Mouse (Mus musculus) natural killer cell, adult 2 months (primary cell): ENCODE measurements around the gene Srsf5.
"Not testable (repeated sequence)": the region's sequence is repeated elsewhere in the genome, so short reads cannot be mapped to it uniquely, and the experiment has no call there.

Source experiments
- DNase-seq, 2 experiments: peaks; one replicate each; pipeline ENCODE4 v3.0.0; 2022; ENCODE audit warnings: low spot score in 2 of 2

Srsf5 gene

DNA sequence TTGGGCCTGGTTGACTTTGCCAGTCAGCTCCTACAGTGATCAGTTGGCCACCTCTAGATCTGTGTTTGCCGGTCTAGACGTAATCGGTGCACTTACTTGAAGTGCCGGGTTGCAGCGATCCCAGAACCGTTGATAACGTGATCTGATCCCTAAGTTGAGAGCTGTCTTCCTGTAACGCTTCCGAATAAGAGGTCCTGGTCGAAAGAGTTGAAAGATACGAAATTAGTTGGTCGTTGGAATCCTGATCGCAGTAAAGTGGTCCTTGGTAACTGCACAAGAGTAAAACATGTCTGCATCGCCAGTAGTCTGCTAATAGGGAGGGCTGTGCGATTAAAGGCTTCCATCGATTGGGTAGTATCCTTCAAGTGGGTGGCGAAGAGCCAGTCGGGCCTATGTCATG lies 2.9 kb downstream of the Srsf5 start:
- no peak for DNase-seq

DNA sequence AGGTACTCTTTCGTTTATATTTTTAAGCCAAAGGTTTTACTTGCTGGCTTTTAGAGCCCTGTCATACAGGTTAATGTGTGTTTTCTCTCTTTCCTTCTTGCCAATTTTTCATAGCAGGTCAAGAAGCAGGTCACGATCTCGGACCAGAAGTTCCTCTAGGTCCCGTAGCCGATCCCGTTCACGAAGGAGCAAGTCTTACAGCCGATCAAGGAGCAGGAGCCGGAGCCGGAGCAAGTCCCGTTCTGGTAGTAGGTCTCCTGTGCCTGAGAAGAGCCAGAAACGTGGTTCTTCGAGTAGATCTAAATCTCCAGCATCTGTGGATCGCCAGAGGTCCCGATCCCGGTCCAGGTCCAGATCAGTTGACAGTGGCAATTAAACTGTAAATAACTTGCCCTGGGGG lies 4.3 kb downstream of the Srsf5 start:
- not testable (repeated sequence) for DNase-seq

DNA sequence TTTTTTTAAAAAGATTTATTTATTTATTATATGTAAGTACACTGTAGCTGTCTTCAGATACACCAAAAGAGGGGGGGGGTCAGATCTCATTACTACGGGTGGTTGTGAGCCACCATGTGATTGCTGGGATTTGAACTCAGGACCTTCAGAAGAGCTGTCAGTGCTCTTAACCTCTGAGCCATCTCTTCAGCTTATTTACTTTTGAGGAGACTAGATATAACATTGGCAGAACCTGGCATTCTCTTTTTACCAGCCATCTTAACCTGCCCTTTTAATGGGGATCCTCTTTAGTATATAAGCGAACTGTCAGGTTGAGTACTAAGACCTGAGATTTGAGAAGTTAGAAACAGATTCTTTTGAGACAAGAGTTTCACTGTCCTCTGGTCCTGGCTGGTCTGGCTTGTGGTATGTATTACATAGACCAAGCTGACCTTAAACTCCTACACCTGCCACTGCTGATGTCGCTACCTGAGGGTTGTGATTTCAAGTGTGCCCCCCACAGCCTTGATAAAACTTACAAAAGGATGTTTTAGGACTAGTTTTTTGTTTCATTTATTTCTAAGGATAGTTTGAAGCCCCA lies 6.4 kb downstream of the Srsf5 start:
- DNase-seq: no peak

DNA sequence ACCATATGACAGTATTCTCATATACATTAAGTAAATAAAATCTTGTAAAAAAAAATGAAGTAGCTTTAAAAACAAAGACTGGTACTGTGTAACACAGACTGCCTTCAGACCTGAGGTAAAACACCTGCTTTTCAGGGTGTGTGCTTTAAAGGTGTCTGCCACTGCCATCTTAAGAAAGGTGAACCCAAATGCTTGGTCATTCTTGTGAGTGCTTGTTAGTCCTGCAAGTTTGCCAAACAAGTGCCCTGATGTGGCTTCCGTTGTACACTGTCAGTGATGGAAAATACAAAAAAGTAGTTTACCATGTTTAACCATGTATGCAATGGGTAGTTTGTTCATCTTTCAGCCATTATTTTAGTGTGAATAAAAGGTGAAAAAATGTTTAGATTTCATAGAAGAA lies 7.2 kb downstream of the Srsf5 start:
- DNase-seq: no peak

DNA sequence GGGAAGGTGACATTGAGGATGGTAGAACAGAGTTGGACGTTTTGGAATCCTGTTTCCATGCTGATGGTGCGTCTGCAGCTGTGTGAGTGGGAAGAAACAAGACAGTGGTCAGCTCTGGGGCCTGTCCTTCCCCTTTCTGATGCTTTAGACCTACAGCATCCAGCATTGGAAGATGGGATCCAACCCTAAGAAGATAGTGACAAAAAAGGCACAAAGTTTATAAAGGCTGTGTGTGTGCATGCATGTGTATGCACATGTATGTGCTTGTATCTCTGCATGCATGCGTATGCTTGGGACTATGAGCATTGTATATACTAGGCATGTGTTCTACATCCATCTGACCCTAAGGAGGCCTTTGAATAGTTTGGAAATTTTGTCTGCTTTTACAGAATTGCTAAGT lies 10.7 kb downstream of the Srsf5 start:
- DNase-seq: no peak

DNA sequence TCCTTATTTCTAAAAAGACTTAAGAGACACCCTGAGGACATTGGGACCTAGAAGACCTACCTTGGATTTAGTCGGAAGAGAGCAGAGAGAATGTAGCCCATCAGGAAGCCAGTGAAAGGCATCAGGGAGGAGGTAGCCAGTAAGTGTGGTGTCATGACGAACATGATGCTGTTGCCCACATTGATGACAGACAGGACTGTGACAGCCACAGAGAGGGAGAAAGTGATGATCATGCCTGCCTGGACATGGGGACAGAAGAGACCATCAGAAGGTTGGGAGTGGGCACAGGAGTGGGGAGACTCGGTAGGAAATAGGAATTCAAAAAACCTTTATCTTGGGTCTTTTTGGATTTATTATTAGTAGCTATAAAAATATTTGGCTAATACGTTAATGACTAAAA lies 12.7 kb downstream of the Srsf5 start:
- no peak for DNase-seq

DNA sequence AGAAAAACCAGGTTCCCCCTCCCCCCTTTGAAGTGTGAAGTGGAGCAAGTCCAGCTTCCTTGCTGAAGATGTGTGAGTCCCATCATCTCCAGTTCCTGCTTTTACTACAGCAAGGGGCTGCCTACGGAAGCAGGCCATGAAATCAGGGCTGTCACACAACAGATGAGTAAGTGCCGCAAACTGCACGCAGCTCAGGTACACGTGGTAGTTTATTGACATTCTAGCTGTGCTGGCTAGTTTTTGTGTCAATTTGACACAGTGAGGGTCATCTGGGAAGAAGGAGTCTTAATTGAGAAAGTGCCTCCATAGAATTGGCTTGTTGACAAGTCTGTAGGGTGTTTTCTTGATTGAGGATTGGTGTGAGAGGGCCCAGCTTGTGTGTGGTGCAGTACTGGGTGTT lies 17.3 kb downstream of the Srsf5 start:
- no peak for DNase-seq

DNA sequence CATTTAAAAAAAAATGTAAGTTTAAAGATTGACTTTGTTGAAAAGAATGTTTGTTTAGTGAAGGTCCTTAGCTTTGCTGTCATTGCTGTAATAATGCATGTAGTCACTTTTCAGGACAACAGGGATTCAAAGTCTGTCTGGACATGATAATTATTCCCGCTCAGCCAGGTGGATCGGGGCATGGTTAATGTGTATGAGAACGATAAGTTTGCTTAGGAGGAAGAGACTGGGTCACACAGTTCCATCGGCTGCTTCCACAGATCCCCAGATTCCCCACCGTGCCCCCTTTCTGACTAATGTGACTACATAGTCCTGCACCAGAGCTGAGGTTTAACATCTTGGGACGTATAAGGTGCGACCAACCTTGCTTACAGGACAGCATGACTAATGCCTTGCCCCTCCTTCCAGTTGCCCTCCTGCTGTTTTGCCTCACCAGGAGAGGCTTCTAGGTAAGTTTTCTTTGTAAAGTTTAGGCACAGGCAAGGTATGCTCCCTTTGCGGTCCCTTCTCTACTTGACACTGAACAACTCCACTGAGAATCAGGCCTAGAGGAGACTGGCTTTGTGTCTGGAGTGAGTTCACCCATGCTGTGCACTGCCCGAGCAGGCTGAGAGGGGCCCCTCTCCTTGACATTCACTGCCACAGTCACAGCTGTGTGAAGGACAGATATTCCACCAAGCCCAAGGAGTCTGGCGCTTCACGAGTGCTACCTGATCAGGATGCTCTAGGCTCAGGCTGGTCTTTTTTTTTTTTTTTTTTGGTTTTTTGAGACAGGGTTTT lies 20.9 kb downstream of the Srsf5 start:
- no peak for DNase-seq

DNA sequence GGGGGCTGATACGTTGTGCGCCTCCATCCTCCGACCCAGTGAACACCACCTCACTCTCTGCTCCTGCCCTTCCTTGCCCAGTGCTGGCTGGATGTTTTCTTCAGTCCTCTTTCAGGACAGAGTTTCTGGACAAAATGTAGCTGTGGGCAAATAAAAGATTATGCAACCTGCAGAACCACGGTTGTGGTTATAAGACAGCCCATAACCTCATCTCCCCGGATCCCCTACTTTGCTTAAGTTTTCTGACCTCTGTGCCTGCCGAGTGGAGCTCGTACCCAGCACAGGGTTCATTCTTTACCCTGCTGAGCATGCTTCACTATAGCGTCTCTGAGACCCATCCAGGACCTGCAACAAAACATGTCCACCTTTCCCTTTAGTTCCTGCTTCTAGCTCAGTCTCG lies 22.6 kb downstream of the Srsf5 start:
- DNase-seq: no peak

DNA sequence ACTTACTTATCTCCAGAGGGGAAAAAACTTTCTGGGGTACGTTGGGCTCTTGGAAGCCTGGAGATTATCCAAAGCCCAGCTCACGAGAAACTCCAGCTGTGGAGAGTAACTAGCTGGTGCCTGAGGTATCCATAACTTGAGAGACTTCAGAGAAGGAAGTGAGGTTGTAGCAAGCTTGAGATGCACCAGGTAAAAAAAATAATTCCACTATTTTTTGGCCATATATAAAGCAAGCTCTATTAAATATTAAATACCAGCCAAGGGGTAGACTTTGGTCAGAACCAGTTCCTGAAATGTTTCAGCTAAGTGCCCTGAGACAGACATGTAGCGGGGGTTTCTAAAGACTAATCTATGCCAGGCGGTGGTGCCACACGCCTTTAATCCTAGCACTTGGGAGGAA lies 23.3 kb downstream of the Srsf5 start, which contains the start of gene Slc10a1:
Gene Slc10a1 (minus strand): TSS at position 101 of the 400 bp plus-strand sequence.
- no peak for DNase-seq

DNA sequence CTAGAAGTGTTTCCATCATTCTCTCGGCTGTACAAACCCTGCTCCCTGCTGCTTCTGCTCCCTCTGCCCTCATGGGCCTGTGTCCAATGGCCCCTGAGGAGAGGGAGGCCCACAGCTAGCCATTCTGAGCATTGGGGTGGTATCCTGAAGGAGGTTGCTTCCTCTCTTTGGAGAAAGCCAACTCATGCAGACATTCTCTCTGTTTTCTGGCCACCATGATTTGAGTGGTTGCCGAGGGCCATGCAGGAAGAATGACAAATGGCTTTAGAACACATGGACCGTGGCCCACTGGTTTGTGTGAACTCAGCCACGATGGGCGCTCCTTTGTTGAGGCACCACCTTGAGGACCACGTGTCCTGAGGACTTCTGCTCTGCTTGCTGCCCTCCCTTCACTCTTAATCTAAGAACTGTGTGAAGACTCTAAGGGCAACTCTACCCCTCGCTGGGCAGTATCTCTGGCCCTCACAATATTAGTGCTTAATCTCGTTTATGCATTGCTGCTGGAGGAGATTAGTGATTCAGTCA lies 24.9 kb downstream of the Srsf5 start:
- no peak for DNase-seq

DNA sequence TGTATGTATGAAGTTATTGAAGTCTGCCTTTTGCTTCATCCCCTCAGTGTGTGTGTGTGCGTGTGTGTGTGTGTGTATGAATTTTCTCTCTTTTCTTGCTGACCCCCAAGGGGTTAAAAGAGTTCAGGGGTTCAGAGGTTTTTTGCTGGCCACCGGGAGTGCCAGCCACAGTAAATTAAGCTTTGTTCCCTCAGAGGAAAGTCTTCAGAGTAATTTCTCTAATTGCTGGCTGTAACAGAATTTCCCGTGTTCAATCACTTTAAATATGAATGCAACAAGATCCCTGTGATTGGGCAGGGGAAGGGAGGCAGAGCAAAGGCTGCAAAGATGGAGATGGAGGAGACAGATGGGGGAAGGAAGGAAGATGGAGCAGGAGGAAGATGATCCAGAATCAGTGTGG lies 26.5 kb downstream of the Srsf5 start:
- no peak for DNase-seq

DNA sequence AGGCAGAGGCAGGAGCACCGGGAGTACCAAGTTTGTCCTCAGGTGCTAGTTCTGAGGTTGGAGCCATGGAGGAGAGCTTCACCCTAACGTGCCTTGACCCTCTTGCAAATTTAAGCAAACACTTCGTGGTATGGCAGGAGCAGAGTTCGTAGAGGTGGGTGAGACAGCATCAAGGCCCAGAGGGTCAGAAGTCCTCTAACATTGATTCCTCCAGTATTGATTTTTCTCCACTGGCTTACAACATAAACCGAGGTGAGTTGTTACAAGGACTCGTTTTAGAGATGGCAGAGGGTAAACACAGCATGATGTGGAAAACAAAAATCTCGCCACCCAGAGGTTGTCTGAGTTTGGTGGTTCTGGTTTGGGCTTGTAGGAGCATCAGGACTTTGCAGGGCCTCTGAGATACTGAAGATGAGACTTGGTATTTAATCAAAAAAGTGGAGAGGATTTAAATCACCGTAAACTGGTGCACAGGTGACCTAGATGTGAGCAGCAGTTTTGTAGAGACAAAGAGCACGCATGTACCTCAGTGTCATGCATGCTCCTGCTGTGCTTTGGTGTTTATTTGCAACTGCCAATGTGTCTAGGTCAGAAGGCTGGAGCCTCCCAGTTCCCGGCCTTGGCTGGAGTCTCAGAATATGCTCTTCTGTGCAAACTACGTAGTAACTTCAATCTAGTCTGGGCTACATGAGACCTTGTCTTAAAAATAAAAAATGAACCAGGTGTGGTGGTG lies 30.8 kb downstream of the Srsf5 start:
- DNase-seq: no peak

DNA sequence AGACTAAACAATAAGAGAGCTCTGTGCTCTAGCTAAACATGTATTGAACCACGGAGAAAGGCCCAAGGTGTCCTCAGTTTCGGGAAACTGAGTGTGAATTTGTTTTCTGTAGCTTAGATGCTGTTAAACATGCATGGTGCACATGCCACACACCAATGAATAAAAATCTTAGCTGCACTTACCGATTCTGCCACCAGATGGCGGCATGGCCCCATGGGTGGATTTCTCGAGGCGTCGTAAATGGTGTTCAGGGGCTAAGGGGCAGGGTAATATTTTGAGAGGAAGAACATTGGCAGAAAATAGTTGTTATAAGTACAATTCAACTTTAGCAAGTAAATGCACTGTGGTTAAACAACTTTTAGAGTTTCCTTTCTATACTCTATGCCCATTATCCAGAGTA lies 37.0 kb downstream of the Srsf5 start:
- DNase-seq: peak; percentile 23 to 64

DNA sequence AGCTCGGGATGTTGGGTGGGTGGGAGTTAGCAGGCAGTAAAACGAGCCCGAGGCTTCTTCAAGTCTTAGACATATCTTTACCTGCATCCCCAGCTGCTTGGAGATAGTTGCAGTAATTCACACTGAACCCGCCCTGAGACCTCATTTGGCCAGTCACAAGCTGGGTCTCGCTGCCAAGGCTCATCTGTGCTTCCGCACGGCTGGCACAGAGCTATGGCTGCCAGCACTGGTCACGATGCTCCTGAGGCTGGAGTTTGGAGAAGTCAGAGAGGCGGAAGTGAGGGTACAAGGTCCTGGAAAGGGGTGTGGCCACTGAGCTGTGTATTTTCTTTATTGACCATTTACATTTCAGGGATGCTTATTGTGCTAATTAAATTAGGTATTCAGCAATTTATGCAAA lies 38.4 kb downstream of the Srsf5 start:
- DNase-seq: no peak

DNA sequence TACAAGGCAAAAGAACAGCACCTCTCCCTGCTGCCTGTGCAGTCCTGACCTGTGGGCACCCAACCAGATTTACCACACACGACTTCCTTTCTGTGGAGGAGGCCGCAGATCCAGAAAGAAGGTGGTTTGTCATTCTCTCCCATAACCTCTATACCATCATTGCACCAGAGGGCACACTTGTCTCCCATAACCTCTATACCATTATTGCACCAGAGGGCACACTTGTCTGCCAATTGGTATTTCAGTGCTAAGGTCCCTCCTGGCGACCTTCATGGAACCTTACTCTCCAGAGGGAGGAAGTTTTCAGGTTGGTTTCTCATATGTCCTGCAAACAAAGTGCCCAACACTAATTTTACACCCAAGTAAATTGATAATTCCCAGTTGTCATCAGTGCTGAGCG lies 41.3 kb downstream of the Srsf5 start:
- DNase-seq: no peak

DNA sequence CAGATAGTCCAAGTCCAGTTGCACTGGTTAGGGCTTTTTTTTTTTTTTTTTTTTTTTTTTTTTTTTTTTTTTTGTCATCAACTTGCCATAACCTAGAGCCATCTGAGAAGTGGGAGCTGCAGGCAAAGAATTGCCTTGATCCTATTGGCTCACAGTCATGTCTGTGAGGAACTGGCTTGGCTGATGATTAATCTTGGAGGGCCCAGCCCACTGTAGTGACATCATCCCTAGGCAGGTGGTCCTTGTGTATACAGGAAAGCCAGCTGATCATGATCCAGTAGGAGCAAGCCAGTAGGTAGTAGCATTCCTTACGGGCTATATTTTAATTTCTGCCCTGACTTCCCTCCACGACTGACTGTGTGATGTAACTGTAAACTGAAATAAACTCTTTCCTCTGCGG lies 43.0 kb downstream of the Srsf5 start:
- DNase-seq: no peak

DNA sequence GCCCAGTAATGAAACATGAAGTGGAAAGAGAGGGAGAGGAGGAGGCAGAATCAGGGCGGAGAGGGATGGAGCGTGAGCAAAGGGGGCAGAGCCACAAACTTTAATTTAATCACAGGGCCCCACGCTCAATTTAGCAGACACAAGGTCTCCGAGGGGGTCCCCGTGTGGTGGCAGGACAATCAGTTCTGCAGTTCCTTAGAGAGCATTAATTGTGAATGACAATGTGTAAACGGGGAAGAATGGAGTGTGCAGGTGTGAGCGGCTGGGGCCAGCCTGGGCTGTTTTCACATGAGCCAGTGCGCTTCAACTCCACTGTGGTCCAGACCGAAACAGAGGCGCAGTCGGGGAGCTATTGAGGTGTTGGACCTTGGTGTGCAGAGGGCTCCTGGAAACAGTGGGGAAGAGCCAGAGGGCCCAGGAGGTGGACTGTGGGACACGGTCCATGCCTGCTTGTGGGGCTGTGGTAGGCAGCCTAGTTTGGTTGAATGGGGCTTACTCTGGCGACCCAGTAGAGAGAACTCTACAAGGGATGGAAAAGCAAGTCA lies 45.7 kb downstream of the Srsf5 start:
- no peak for DNase-seq

DNA sequence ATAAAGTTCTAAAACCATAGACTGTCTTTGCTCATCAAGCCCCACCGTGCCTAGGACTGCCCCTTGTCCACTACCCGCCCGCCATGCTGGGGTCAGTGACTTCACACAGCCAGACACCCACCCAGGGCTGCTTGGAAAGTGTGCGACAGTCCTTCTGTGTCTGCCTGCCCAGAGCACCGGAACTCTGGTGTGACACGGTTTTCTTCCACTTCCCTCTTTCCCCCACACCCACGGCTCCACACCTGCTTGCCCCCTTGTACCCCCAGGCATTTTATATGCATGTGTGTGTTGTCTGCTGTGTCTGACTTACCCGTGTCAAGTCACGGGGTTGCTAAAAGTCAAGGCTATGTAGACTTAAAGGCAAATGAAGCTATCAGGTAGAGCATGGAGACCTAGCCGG lies 46.5 kb downstream of the Srsf5 start:
- DNase-seq: peak in 1 of 2 experiments; percentile 53

DNA sequence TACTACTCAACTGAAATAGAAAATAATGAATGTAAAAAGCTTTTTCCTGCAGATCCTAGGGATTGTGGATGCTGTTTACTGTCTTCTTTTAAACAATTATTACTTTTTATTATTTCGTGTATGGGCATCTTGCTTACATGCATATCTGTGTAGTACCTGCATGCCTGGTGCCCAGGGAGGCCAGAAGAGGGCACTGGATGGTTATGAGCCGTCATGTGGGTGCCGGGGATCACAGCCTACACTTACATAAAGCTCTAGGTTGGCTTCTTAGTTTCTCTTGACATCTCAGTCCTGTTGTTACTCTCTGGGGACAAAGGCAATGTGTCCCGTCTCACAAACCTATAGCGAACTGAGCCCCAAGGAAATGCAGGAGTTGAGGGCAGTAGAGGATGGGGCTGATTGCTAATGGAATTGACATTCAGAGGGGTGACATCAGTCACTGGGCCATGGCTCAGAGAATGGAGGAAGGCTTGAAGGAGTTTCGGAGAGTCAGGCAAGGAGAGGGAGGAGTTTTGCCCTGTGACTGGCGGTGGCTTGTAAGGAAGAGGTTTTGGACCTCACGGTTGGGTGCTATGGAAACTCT lies 47.3 kb downstream of the Srsf5 start:
- DNase-seq: no peak

DNA sequence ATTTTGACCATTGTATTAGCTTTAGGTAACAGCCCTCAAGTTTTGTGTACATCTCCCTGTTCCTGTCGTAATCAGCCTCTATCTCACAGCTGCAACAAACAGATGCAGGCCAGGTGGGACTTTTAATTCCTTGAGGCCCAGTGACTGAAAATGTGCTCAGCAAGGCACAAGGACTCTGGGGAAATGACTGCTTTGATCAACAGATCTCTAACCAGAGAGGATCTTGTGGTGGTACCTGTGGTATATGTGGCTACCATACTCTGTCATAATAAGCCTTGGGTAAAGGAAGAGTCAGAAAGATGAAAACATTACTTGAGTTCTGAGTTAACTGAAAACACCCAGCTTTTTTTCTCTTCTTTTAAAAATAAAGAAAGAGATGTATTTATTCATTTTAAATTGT lies 48.5 kb downstream of the Srsf5 start:
- DNase-seq: no peak

DNA sequence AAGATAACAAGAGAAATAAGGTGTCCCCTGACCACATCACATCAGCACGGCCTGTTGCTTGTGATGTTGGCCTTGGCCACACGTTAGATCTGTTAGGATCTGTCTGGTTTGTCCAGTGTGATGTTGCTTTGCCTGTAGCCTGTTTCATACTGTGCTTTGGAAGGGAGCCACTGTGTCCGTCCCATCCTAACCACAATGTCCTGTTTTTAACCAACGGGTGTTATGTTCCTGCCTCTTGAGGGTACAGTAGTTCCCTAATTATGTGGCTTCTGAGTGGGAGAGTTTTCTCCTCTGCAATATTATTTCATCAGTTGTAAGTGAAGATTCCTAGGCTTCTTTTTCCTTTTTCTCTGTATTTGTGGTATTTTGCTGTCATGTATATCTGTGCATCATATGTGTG lies 50.0 kb downstream of the Srsf5 start:
- DNase-seq: no peak
